Mouse (Mus musculus) T-cell, adult 66 days (primary cell): ENCODE measurements around the gene Pigk. TPM values are rescaled to one million over a fixed set of nuclear protein-coding genes. Genes with fewer than 3 reads are reported as not detected.

ENCODE experiments used
- total RNA-seq, 2 experiments: library from RNA; stranded (reverse); gene quantifications; 3 replicates in 1 of 2; 4 replicates in 1 of 2; pipeline ENCODE4 v1.2.4; 2023

Gene Pigk
- 10 to 100 TPM; 27.2 to 33.6 TPM for total RNA-seq

DNA sequence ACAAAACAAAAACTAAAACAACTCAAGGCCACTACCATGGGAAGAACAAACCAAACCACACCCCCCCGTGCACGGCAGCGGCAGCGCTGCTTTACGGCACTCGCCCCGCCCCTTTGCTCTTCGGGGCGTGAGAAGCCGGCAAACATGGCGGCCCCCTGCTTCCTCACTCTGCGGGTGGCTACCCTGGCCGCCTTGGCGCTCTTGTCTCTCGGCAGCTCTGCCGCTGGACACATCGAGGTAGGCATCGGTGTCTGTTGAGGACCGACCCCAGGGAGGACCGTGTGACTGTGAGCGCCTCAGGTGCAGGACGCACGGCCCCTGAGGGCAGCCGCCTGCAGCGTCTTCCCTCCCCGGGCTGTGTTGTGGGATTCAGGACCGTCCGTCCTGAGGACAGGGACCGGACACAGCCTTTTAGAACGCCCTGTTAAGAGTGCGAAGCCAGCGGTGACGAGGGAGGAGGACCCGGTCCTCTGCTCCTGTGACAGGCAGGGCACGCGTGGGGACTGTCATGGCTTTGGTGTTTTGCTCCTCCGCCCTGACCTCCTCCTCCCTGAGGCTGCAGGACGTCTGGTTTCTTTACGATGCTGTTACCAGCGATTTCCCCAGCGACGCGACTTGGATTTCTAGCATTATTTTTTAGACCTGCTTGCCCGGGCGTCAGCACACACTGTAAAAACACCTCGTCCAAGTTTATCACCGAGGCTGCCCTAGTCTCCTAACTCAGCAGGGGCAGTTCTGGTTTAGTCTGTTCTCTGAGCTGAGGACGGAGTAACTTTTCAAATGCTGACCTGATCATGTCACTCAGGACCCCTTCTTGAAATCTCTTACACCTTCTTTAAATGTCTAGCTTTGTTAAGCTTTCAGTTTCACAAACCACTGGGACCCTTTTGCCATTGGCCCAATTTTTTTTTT is at the start of gene Pigk:
Gene Pigk (plus strand): TSS at position 110 of the 912 bp plus-strand sequence.

DNA sequence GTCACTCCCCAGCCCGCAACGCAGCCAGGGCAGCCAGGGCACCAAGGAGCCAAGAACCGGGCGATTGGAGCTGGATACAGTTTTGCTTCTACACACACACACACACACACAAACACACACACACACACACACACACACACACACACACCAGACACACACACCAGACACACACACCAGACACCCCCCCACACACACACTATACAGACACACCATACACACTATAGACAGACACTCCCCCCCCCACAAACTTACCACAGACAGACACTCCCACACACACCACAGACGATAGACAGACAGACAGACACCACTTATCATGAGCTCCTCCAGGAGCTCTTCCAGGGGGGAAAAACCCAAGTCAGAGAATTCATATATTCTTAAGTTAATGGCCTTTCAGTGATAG is 45.7 kb upstream of the Pigk start, which contains the start of gene Ak5:
Gene Ak5 (minus strand): TSS at position 122 of the 400 bp plus-strand sequence.

GRCm38 (mm10) chr3:152981988-152982387 is 268.1 kb downstream of the Pigk start, which contains the start of gene St6galnac5:
Gene St6galnac5, minus strand, starts transcription at chr3:152982246.

Other genes with a start within 250 kb of the Pigk start
- not detected for gene Ak5, start 45.7 kb upstream of the Pigk start, total RNA-seq